Mouse (Mus musculus): ENCODE measurements around the gene Mcm10.

- TF ChIP-seq CTCF (IDR thresholded peaks at IDR 0.05; ENCODE audit: insufficient read depth, low read depth, low read length) (no peak), POLR2A (IDR thresholded peaks at IDR 0.05; ENCODE audit: insufficient read depth, low read depth, low read length) (no peak)
Measured at GRCm38 (mm10) chr2:5012491-5013324, at the start of gene Mcm10.
